Mouse (Mus musculus): ENCODE data around the gene Pacs1. TPM values are rescaled to one million over a fixed set of nuclear protein-coding genes. Genes with fewer than 3 reads are reported as not detected.
"Not testable (repeated sequence)": the region's sequence is repeated elsewhere in the genome, so short reads cannot be mapped to it uniquely, and the experiment has no call there.

Gene Pacs1
- total RNA-seq, 2 experiments from 2014 or later = 5.1 to 16.2 TPM

GRCm38 (mm10) chr19:5268875-5269274, 4.0 kb downstream of the Pacs1 start:
- ATAC-seq (replicated peaks; ENCODE audit: poor library complexity) = peak; percentile 15; the same call in 1 of the 2 replicates

GRCm38 (mm10) chr19:5268017-5268416, 4.9 kb downstream of the Pacs1 start:
- ATAC-seq (replicated peaks; ENCODE audit: poor library complexity) = peak; percentile 37

GRCm38 (mm10) chr19:5267015-5267414, 5.9 kb downstream of the Pacs1 start:
- peak; percentile 83 for ATAC-seq (replicated peaks; ENCODE audit: poor library complexity)

GRCm38 (mm10) chr19:5257140-5257539, 15.8 kb downstream of the Pacs1 start:
- peak; percentile 60 for ATAC-seq (replicated peaks; ENCODE audit: poor library complexity)

- not testable (repeated sequence) for ATAC-seq (replicated peaks; ENCODE audit: poor library complexity)
Measured at GRCm38 (mm10) chr19:5236981-5237380, 35.9 kb downstream of the Pacs1 start.

- ATAC-seq (replicated peaks; ENCODE audit: poor library complexity) = no peak
Measured at GRCm38 (mm10) chr19:5232696-5233095, 40.2 kb downstream of the Pacs1 start.

GRCm38 (mm10) chr19:5230110-5230509, 42.8 kb downstream of the Pacs1 start:
- ATAC-seq (replicated peaks; ENCODE audit: poor library complexity) = no peak

- ATAC-seq (replicated peaks; ENCODE audit: poor library complexity) = no peak
Measured at GRCm38 (mm10) chr19:5224624-5225023, 48.3 kb downstream of the Pacs1 start.

GRCm38 (mm10) chr19:5224077-5224476, 48.8 kb downstream of the Pacs1 start:
- no peak for ATAC-seq (replicated peaks; ENCODE audit: poor library complexity)

GRCm38 (mm10) chr19:5221926-5222325, 51.0 kb downstream of the Pacs1 start:
- no peak for ATAC-seq (replicated peaks; ENCODE audit: poor library complexity)

- ATAC-seq (replicated peaks; ENCODE audit: poor library complexity) = not testable (repeated sequence)
Measured at GRCm38 (mm10) chr19:5221219-5221723, 51.6 kb downstream of the Pacs1 start.

- ATAC-seq (replicated peaks; ENCODE audit: poor library complexity) = no peak
Measured at GRCm38 (mm10) chr19:5220389-5220788, 52.5 kb downstream of the Pacs1 start.

GRCm38 (mm10) chr19:5201691-5202090, 71.2 kb downstream of the Pacs1 start:
- ATAC-seq (replicated peaks; ENCODE audit: poor library complexity) = no peak

GRCm38 (mm10) chr19:5200617-5201016, 72.3 kb downstream of the Pacs1 start:
- not testable (repeated sequence) for ATAC-seq (replicated peaks; ENCODE audit: poor library complexity)

- ATAC-seq (replicated peaks; ENCODE audit: poor library complexity) = no peak
Measured at GRCm38 (mm10) chr19:5198553-5198952, 74.4 kb downstream of the Pacs1 start.

GRCm38 (mm10) chr19:5195417-5196035, 77.4 kb downstream of the Pacs1 start:
- ATAC-seq (replicated peaks; ENCODE audit: poor library complexity) = peak; percentile 90

- no peak for ATAC-seq (replicated peaks; ENCODE audit: poor library complexity)
Measured at GRCm38 (mm10) chr19:5192397-5192796, 80.5 kb downstream of the Pacs1 start.

- no peak for ATAC-seq (replicated peaks; ENCODE audit: poor library complexity)
Measured at GRCm38 (mm10) chr19:5187439-5187838, 85.5 kb downstream of the Pacs1 start.

GRCm38 (mm10) chr19:5181926-5182325, 91.0 kb downstream of the Pacs1 start:
- no peak for ATAC-seq (replicated peaks; ENCODE audit: poor library complexity)

GRCm38 (mm10) chr19:5178631-5179030, 94.3 kb downstream of the Pacs1 start:
- ATAC-seq (replicated peaks; ENCODE audit: poor library complexity) = peak; percentile 97

- ATAC-seq (replicated peaks; ENCODE audit: poor library complexity) = no peak
Measured at GRCm38 (mm10) chr19:5170430-5170829, 102.5 kb downstream of the Pacs1 start.

GRCm38 (mm10) chr19:5167477-5167876, 105.4 kb downstream of the Pacs1 start:
- ATAC-seq (replicated peaks; ENCODE audit: poor library complexity) = peak; percentile 39; the same call in 1 of the 2 replicates

- peak; percentile 72 for ATAC-seq (replicated peaks; ENCODE audit: poor library complexity)
Measured at GRCm38 (mm10) chr19:5164380-5164779, 108.5 kb downstream of the Pacs1 start.

Measured in megakaryocyte progenitor cell, adult 5-6 weeks (primary cell).